ENCODE assay signal across 31 mouse cellular contexts in genomic region chr6:125874742-125875141, GRCm38 (mm10).
"Had no signal": no experiment of that assay in that cellular context is flagged by ENCODE, and none has a peak within 500 bp of the region (broad histone marks: within the 10 kb centered on the region; RNA-seq: fewer than 3 reads in every experiment).

No protein-coding gene starts in this region.

- H3K4me2 ChIP-seq: limb, embryonic 12.5 days; limb, embryonic 13.5 days; limb, embryonic 15.5 days; liver, embryonic 11.5 days; liver, embryonic 12.5 days; liver, embryonic 13.5 days; liver, embryonic 15.5 days; lung, embryonic 14.5 days; lung, embryonic 15.5 days; midbrain, embryonic 11.5 days; midbrain, embryonic 12.5 days; midbrain, embryonic 13.5 days; midbrain, embryonic 15.5 days had no signal

- H3K36me3 ChIP-seq: limb, embryonic 10.5 days; limb, embryonic 12.5 days; limb, embryonic 13.5 days; limb, embryonic 15.5 days; liver, embryonic 12.5 days; liver, embryonic 13.5 days; liver, embryonic 15.5 days; lung, embryonic 15.5 days; midbrain, embryonic 10.5 days; midbrain, embryonic 12.5 days; midbrain, embryonic 13.5 days; midbrain, embryonic 15.5 days had no signal

- H3K9me3 ChIP-seq: limb, embryonic 10.5 days; limb, embryonic 12.5 days; limb, embryonic 13.5 days; limb, embryonic 15.5 days; liver, embryonic 13.5 days; liver, embryonic 15.5 days; lung, embryonic 15.5 days; midbrain, embryonic 10.5 days; midbrain, embryonic 12.5 days; midbrain, embryonic 13.5 days; midbrain, embryonic 15.5 days had no signal

- H3K4me1 ChIP-seq: limb, embryonic 10.5 days; limb, embryonic 12.5 days; limb, embryonic 13.5 days; limb, embryonic 15.5 days; liver, embryonic 12.5 days; liver, embryonic 13.5 days; liver, embryonic 15.5 days; lung, embryonic 15.5 days; megakaryocyte, embryonic 14.5 days; midbrain, embryonic 10.5 days; midbrain, embryonic 12.5 days; midbrain, embryonic 13.5 days; midbrain, embryonic 15.5 days had no signal

- H3K27me3 ChIP-seq: limb, embryonic 12.5 days; limb, embryonic 13.5 days; limb, embryonic 15.5 days; liver, embryonic 12.5 days; liver, embryonic 13.5 days; liver, embryonic 15.5 days; lung, embryonic 15.5 days; megakaryocyte, embryonic 14.5 days; midbrain, embryonic 12.5 days; midbrain, embryonic 13.5 days; midbrain, embryonic 15.5 days had no signal

- H3K9ac ChIP-seq: limb, embryonic 12.5 days; limb, embryonic 13.5 days; limb, embryonic 15.5 days; liver, embryonic 12.5 days; liver, embryonic 13.5 days; liver, embryonic 14.5 days; liver, embryonic 15.5 days; liver, postnatal 0 days; lung, embryonic 14.5 days; lung, embryonic 15.5 days; midbrain, embryonic 12.5 days; midbrain, embryonic 13.5 days; midbrain, embryonic 15.5 days had no signal

- H3K4me3 ChIP-seq: limb, embryonic 10.5 days; limb, embryonic 12.5 days; limb, embryonic 13.5 days; limb, embryonic 15.5 days; liver, embryonic 12.5 days; liver, embryonic 13.5 days; liver, embryonic 15.5 days; lung, embryonic 15.5 days; megakaryocyte, embryonic 14.5 days; midbrain, embryonic 10.5 days; midbrain, embryonic 12.5 days; midbrain, embryonic 13.5 days; midbrain, embryonic 15.5 days; myocyte had no signal

- H3K27ac ChIP-seq: limb, embryonic 10.5 days; limb, embryonic 12.5 days; limb, embryonic 13.5 days; limb, embryonic 15.5 days; liver, embryonic 12.5 days; liver, embryonic 13.5 days; liver, embryonic 14.5 days; liver, embryonic 15.5 days; lung, embryonic 15.5 days; macrophage; midbrain, embryonic 10.5 days; midbrain, embryonic 12.5 days; midbrain, embryonic 13.5 days; midbrain, embryonic 15.5 days had no signal

- ATAC-seq: liver, embryonic 12.5 days; liver, postnatal 0 days; lung, postnatal 0 days; midbrain, embryonic 13.5 days; midbrain, embryonic 15.5 days; midbrain, embryonic 16.5 days had no signal

- DNase-seq: left cerebral cortex, postnatal 4 days; liver; liver, embryonic 13.5 days; liver, postnatal 0 days; lung, adult 18-20 months; lung, adult 2 months; lung, embryonic 14.5 days; lung, postnatal 10 days; lung, postnatal 14 days; lung, postnatal 36 days; lung, postnatal 4 days; midbrain, embryonic 14.5 days had no signal
